Mouse (Mus musculus) stomach, postnatal 0 days (tissue): ENCODE data around the gene Olfr212.

Source experiments
- CTCF ChIP-seq: IDR thresholded peaks from 2 replicates; pipeline ENCODE4 v1.5.1; 2016; ENCODE audit warnings: antibody characterized with exemption, low read depth, mild to moderate bottlenecking, moderate library complexity
- EP300 ChIP-seq: optimal IDR thresholded peaks from 2 replicates; pipeline ENCODE3; 2016; ENCODE audit warnings: antibody characterized with exemption

DNA sequence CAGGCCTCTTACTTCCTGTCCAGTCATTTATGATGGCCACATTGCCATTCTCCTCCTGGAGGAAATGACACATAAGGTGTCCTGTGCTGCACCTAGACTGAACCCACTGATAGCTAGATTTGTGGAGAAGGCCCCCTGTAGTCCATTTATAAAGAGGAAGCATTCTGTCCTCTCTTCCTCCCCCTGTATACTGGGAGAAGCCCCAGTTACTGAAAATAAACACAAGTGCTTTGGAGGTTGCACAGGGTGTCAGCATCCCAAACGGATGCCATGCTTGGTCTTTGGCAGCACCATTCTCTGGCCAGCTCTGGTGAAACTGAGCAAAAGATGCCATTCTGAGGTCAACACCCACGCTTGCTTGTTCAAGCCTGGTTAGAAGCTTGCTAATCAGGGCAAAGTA is 47.1 kb upstream of the Olfr212 start:
- no peak for TF ChIP-seq CTCF
- TF ChIP-seq EP300: no peak
